Mouse (Mus musculus) myocyte (in vitro differentiated cells): ENCODE results near the gene Klhl25. TPM values are rescaled to one million over a fixed set of nuclear protein-coding genes. Genes with fewer than 3 reads are reported as not detected.
"Not testable (repeated sequence)": the region's sequence is repeated elsewhere in the genome, so short reads cannot be mapped to it uniquely, and the experiment has no call there.

ENCODE experiments used
- H3K27me3 ChIP-seq: one replicate; pipeline ENCODE4 v1.6.1; 2011; ENCODE audit not compliant: control insufficient read depth, insufficient read depth, insufficient read length
- H3K36me3 ChIP-seq: one replicate; pipeline ENCODE4 v1.6.1; 2011; ENCODE audit not compliant: control insufficient read depth, insufficient read depth
- H3K4me2 ChIP-seq: one replicate; pipeline ENCODE4 v1.6.1; 2011; ENCODE audit warnings: low read depth, control low read depth
- H3K4me3 ChIP-seq: one replicate; pipeline ENCODE4 v1.5.1; 2011; ENCODE audit warnings: mild to moderate bottlenecking, control low read depth, moderate library complexity
- H3K79me2 ChIP-seq: one replicate; pipeline ENCODE4 v1.6.1; 2011; ENCODE audit not compliant: control insufficient read depth, insufficient read depth
- H3ac ChIP-seq: one replicate; pipeline ENCODE4 v1.6.1; 2011; ENCODE audit not compliant: control insufficient read depth, insufficient read length
- CEBPB ChIP-seq: IDR thresholded peaks from 2 replicates; pipeline ENCODE4 v1.6.1; 2011; ENCODE audit warnings: mild to moderate bottlenecking, moderate library complexity; ENCODE audit not compliant: poor library complexity, insufficient read depth, severe bottlenecking
- E2F4 ChIP-seq: IDR thresholded peaks from one replicate; pipeline ENCODE4 v1.6.1; 2011; ENCODE audit warnings: mild to moderate bottlenecking, control low read depth, moderate library complexity; ENCODE audit not compliant: insufficient read depth
- MAX ChIP-seq: IDR thresholded peaks from one replicate; pipeline ENCODE4 v1.6.1; 2011; ENCODE audit warnings: low read depth, mild to moderate bottlenecking, control low read depth
- MYOD1 ChIP-seq, 3 experiments: IDR thresholded peaks; one replicate each; pipeline ENCODE4 v1.6.1; 2011; ENCODE audit warnings: control low read depth in 2 of 3, low read depth in 2 of 3, mild to moderate bottlenecking in 2 of 3, moderate library complexity in 1 of 3; ENCODE audit not compliant: insufficient read length in 2 of 3, control insufficient read depth in 1 of 3
- MYOG ChIP-seq, 3 experiments: IDR thresholded peaks; one replicate each; pipeline ENCODE4 v1.6.1; 2011; ENCODE audit warnings: control low read depth in 2 of 3, low read depth in 2 of 3, mild to moderate bottlenecking in 2 of 3; ENCODE audit not compliant: insufficient read length in 2 of 3, control insufficient read depth in 1 of 3, insufficient read depth in 1 of 3
- POLR2A ChIP-seq: IDR thresholded peaks from one replicate; pipeline ENCODE4 v1.6.1; 2011; ENCODE audit warnings: low read depth, mild to moderate bottlenecking, control low read depth, moderate library complexity; ENCODE audit not compliant: insufficient read length
- POLR2AphosphoS2 ChIP-seq: IDR thresholded peaks from one replicate; pipeline ENCODE4 v1.6.1; 2011; ENCODE audit warnings: low read depth, control low read depth; ENCODE audit not compliant: insufficient read length
- REST ChIP-seq: IDR thresholded peaks from one replicate; pipeline ENCODE4 v1.6.1; 2011; ENCODE audit warnings: mild to moderate bottlenecking, control low read depth, moderate library complexity; ENCODE audit not compliant: insufficient read depth, insufficient read length
- SRF ChIP-seq: IDR thresholded peaks from one replicate; pipeline ENCODE4 v1.6.1; 2011; ENCODE audit warnings: low read depth; ENCODE audit not compliant: control insufficient read depth, insufficient read length
- TCF12 ChIP-seq: IDR thresholded peaks from one replicate; pipeline ENCODE4 v1.6.1; 2011; ENCODE audit warnings: mild to moderate bottlenecking, control low read depth; ENCODE audit not compliant: poor library complexity, insufficient read depth, severe bottlenecking
- TCF3 ChIP-seq: IDR thresholded peaks from one replicate; pipeline ENCODE4 v1.6.1; 2011; ENCODE audit warnings: low read depth, control low read depth; ENCODE audit not compliant: insufficient read length
- USF1 ChIP-seq: IDR thresholded peaks from one replicate; pipeline ENCODE4 v1.6.1; 2011; ENCODE audit warnings: low read depth, mild to moderate bottlenecking, control low read depth, moderate library complexity
- polyA plus RNA-seq: library from polyadenylated mRNA; unstranded; fragments of >200 nt; fragmentation: generic; extraction: Trizol; gene quantifications from one replicate; pipeline ENCODE4 v1.2.1, GENCODE M21; 2012; ENCODE audit warnings: missing spikeins

Klhl25 gene
- polyA plus RNA-seq, 1 experiment, result 14.6 TPM

DNA sequence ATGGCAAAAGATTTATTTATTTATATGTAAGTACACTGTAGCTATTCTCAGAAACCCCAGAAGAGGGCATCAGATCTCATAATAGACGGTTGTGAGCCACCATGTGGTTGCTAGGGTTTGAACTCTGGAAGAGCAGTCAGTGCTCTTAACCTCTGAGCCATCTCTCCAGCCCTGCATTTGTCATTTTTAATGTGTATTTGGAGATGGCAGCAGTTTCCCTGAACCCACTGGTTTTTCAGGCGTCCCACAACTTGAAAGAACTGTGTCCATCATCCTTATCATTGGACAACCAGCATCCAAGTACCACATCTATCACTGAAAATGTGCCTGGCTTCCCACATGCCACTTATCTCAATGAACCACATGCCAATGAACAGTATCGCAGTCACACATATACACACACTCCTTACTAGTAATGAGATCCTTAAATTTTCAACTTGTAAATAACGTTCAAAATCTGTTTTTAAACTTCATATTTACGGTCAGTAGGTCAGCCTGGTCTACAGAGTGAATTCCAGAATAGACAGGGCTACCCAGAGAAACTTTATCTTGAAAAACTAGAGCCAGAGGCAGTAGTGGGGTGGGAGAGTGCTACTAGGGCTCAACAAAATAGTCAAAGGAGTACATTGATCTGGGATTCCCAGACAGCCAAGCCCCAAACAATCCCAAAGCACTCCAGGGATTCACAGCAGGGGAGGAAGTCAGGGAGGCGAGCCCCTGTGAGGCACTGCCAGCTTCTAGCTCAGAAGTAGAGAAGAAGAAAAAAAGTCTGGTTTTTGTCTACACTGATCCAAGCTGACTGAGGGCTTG is 17.7 kb upstream of the Klhl25 start:
- TF ChIP-seq POLR2A (no peak), TCF3 (no peak), USF1 (no peak), MYOG (IDR thresholded peaks at IDR 0.05; ENCODE audit: control insufficient read depth in 1 of 3, insufficient read depth in 1 of 3, insufficient read length in 2 of 3, low read depth in 2 of 3) (no peak), E2F4 (no peak), MYOD1 (IDR thresholded peaks at IDR 0.05; ENCODE audit: control insufficient read depth in 1 of 3, insufficient read length in 2 of 3, low read depth in 2 of 3) (no peak), SRF (no peak), REST (no peak), CEBPB (no peak), MAX (no peak), TCF12 (no peak), POLR2AphosphoS2 (no peak)
- Histone ChIP-seq H3K79me2 (no peaks in the 10 kb centered on the region), H3K27me3 (no peaks in the 10 kb centered on the region), H3K4me3 (no peak overlapping the region), H3K4me2 (no peak overlapping the region), H3ac (no peak overlapping the region), H3K36me3 (no peaks in the 10 kb centered on the region)

DNA sequence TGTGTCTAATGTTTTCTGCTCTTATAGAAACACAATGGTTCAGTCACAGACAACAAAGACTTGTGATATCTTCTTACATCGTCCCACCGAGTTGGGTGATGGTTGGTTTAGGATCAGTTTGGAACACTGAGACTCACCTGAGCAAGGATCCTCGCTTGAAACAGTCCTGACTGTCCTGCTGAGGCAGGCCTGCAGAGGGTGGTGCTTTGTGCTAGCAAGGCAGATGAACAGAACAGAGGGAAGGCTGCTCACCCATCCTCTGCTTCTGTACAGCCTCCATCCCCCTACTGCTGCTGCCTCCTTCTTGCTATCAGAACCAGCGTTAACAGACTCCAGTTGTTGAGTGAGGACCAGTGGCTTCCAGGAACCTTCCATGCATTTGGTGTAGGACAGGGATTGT is 14.2 kb upstream of the Klhl25 start:
- not testable (repeated sequence) for H3K4me3 ChIP-seq, H3K79me2 ChIP-seq, H3ac ChIP-seq, H3K27me3 ChIP-seq, H3K36me3 ChIP-seq, H3K4me2 ChIP-seq

DNA sequence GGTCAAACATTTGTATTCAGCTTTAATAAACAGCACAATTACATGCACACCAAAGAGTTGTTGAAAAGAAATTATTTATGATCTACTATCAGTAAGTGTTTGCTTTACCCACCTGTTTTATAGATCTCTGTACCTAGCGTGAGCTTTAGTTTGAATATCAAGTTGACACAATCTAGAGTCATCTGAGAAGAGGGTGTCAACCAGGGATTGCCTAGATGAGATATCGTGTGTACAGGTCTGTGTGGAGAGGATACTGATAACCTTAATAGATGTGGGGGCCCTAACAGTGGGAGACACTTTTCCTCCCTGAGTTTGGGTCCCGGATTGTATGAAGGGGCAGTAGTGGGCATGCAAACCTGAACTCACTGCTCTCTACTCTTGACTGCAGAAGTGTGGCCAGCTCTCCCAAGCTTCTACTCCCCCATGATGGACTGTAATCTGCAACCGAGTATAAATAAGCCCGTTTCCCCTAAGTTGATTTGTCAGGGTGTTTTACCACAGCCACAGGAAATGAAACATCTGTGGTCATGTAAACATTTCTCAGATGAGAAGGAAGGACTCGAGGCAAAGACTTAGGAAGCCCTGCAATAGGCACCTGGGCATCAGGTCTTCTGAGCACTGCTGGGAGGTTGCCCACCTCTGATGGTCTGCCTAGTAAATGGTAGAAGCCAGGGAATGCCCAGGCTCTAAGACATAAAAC is 13.0 kb upstream of the Klhl25 start:
- H3K4me3 ChIP-seq, result not testable (repeated sequence)

DNA sequence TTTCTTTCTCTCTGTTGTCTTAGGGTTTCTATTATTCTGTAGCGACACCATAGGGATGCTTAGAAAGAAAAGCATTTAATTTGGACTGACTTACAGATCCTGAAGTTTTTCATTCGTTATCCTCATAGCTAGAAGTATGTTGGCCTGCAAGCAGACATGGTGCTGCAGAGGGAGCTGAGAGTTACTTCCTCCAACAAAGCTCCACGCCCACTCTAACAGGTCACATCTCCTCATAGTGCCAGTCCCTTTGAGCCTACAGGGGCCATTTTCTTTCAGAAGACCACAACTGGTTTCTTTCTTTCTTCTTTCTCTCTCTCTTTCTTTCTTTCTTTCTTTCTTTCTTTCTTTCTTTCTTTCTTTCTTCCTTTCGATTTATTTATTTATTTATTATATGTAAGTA is 8.0 kb upstream of the Klhl25 start:
- Histone ChIP-seq H3ac (no peak overlapping the region), H3K79me2 (no peaks in the 10 kb centered on the region)
- no peak for TF ChIP-seq TCF3
- no peak for TF ChIP-seq MYOG (IDR thresholded peaks at IDR 0.05; ENCODE audit: control insufficient read depth in 1 of 3, insufficient read depth in 1 of 3, insufficient read length in 2 of 3, low read depth in 2 of 3)
- TF ChIP-seq MYOD1 (IDR thresholded peaks at IDR 0.05; ENCODE audit: control insufficient read depth in 1 of 3, insufficient read length in 2 of 3, low read depth in 2 of 3), result no peak
- TF ChIP-seq POLR2A, result no peak
- TF ChIP-seq POLR2AphosphoS2, result no peak
- TF ChIP-seq REST, result no peak
- TF ChIP-seq USF1, result no peak
- no peak for TF ChIP-seq SRF
- no peak for TF ChIP-seq E2F4
- no peak for TF ChIP-seq CEBPB
- TF ChIP-seq TCF12, result no peak
- no peak for TF ChIP-seq MAX

More for the DNA sequence above, 13.0 kb upstream of the Klhl25 start:
- not testable (repeated sequence) for H3K79me2 ChIP-seq, H3ac ChIP-seq, H3K36me3 ChIP-seq, H3K4me2 ChIP-seq, H3K27me3 ChIP-seq

DNA sequence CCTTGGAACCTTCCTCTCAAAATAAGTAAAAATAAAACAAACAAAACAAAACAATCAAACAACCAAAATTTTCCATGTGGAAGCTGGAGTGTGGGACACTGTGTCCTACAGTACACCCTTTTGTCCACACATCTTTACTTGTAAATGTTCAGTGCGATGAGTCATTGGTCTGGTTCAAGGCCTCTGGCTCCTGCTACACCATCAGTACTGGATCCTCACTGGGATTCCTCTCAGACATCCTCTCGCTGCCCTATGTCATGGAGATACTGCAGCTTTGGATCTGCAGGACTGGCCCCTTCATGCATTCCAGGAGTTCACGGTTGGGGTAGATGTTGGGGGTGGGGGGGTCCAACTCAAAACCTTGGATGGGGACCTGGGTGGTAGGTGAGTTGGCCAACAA is 5.8 kb upstream of the Klhl25 start:
- H3ac ChIP-seq, result no peak overlapping the region
- no peak for TF ChIP-seq REST
- TF ChIP-seq POLR2AphosphoS2, result no peak
- no peak for TF ChIP-seq MAX
- TF ChIP-seq TCF12, result no peak
- no peak for TF ChIP-seq POLR2A
- no peak for TF ChIP-seq E2F4
- no peak for TF ChIP-seq TCF3
- TF ChIP-seq CEBPB, result no peak
- TF ChIP-seq MYOG (IDR thresholded peaks at IDR 0.05; ENCODE audit: control insufficient read depth in 1 of 3, insufficient read depth in 1 of 3, insufficient read length in 2 of 3, low read depth in 2 of 3), result no peak
- TF ChIP-seq SRF, result no peak
- TF ChIP-seq MYOD1 (IDR thresholded peaks at IDR 0.05; ENCODE audit: control insufficient read depth in 1 of 3, insufficient read length in 2 of 3, low read depth in 2 of 3), result no peak
- no peak for TF ChIP-seq USF1
- H3K4me3 ChIP-seq, result no peak overlapping the region
- H3K36me3 ChIP-seq, result no peaks in the 10 kb centered on the region
- no peak overlapping the region for H3K4me2 ChIP-seq
- no peaks in the 10 kb centered on the region for H3K27me3 ChIP-seq
- H3K79me2 ChIP-seq, result no peaks in the 10 kb centered on the region

More for the DNA sequence above, 8.0 kb upstream of the Klhl25 start:
- Histone ChIP-seq H3K27me3 (no peaks in the 10 kb centered on the region), H3K4me3 (no peak overlapping the region), H3K36me3 (no peaks in the 10 kb centered on the region), H3K4me2 (no peak overlapping the region)
